Mouse (Mus musculus) CD8-positive naive resting alpha-beta T cell, adult 2 months (primary cell): ENCODE measurements around the gene Gjd3.
"Not testable (repeated sequence)": the region's sequence is repeated elsewhere in the genome, so short reads cannot be mapped to it uniquely, and the experiment has no call there.

Experiments used
- DNase-seq, 2 experiments: peaks; one replicate each; pipeline ENCODE4 v3.0.0; 2022; ENCODE audit warnings: low read depth in 2 of 2, low spot score in 2 of 2

Gjd3 gene

GRCm38 (mm10) chr11:98982773-98983133 is at the start of gene Gjd3:
TSS of gene Gjd3 (minus strand) at chr11:98983016.
- DNase-seq: no peak

DNA sequence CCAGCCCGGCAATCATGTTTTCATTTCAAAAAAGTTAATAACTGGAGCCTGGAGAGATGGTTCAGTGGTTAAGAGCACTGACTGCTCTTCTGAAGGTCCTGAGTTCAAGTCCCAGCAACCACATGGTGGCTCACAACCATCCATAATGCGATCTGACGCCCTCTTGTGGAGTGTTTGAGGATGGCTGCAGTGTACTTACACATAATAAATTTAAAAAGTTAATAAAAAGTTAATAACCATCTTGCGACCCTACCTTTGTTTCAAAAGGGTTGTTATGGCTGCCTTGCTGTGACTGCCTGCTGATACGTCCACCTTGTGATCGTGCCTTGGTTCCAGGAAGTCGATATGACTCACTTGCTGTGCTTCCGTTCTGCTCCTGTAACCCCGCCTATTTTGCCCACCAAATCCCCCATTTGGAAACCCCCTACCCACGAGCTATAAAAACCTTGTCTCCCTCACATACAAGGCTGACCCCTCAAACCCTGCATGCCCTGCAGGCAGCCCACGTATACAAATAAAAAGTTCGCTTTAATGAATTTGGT is 44.2 kb upstream of the Gjd3 start:
- no peak for DNase-seq

DNA sequence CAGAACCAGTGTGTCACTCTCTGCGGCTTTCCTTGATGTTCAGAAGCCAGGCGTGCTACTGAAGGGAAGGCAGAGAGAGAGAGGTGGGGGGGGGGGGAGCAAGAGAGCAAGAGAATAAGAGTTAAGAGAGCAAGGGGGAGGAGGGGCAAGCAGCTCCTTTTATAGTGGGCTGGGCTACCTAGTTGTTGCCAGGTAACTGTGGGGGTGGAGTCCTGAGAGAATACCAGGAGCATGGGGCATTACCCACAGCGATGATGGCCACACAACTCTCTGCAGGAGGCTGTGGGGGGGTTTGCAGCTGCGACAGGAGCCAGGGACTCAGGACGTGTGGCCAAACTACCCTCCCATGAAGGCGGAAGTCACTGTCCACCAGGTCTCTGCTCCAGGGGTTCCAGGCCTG is 43.1 kb upstream of the Gjd3 start:
- DNase-seq: no peak

DNA sequence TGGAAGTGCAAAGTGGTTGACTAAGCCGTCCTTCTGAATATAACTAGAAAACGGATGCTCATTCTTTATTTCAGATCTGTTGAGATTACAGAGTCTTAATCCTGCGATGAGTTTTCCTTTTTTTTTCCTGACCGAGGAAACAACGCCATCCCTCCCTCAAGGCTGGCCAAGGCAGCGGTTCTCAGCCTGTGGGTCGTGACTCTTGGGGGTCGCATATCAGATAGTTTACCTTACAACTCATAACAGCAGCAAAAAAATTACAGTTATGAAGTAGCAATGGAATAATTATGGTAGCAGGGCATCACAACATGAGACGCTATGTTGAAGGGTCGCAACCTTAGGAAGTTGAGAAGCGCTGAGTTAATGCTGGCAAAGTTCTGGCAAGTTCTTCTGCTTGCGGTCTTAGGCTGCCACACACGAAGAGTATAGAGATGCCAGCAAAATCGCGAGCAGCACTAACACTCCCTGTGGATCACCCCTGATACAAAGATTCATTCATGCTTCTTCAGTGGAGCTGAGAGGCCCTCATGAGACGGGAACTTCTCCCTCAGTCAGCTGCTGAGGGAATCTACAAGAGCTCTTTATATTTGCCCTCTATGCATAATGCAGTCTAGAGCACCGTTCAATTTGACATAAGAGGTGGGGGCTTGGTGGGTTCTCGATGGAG is 41.8 kb upstream of the Gjd3 start:
- DNase-seq: no peak

GRCm38 (mm10) chr11:99023500-99024467 is 41.0 kb upstream of the Gjd3 start, which contains the start of gene Top2a:
TSS of gene Top2a (minus strand) at chr11:99024189.
- DNase-seq: peak; percentile 97 to 99

GRCm38 (mm10) chr11:99023094-99023493 is 40.3 kb upstream of the Gjd3 start:
- no peak for DNase-seq

DNA sequence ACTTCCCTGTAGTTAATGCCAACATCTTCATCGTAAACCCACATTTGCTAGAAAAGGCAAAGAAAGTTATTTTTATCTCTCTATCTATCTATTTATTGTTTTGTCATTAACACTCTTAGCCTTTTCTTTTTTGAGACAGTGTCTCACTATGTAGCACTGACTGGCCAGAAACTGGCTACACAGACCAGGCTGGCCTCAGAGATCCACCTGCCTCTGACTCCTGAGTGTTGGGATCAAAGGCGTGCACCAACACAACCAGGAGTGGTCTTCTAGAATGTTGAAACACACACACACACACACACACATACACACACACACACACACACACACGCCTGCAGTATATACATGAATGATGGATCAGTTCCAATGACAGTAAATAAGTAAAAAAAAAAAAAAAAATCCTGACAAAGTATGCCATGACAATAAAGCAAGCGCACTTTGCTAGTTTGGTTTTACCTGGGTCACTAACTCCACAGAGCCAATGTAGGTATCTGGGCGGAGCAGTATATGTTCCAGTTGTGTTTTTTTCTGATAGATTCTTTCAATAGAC is 39.6 kb upstream of the Gjd3 start:
- DNase-seq: no peak

DNA sequence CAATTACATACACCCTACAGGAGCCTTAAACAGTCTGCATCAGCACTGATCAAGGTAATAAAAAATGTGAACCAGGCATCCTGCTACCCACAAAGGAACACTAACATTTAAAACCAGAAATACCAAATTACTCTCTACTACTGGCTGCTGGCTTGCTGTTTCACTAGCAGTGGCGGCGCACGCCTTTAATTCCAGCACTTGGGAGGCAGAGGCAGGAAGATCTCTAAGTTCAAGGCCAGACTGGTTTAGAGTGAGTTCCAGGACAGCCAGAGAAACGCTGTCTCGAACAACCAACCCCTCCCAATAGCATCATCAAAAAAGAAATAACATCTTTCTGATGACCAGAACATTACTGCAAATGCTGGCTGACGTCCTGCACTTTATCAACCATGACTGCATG is 37.0 kb upstream of the Gjd3 start:
- DNase-seq: no peak

GRCm38 (mm10) chr11:99013856-99014255 is 31.0 kb upstream of the Gjd3 start:
- no peak for DNase-seq

GRCm38 (mm10) chr11:99010706-99011105 is 27.9 kb upstream of the Gjd3 start:
- no peak for DNase-seq

DNA sequence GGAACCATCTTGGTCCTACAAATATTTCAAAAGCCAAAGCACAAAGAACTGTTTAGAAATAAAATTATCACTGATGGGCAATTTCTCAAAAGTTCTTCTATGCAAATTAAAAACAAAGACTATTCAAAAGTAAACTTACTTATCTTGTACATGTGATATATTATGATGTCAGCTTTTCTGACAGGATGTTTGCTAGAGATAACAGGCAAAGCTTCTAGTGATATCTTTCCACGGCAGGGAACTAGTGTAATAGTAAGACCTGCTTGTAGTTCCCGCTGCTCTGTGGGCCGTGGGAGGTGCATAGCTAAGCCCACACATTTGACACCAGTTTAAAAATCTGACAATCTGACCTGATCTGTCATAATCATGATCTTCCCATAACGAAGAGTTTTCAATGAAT is 27.3 kb upstream of the Gjd3 start:
- DNase-seq: no peak

DNA sequence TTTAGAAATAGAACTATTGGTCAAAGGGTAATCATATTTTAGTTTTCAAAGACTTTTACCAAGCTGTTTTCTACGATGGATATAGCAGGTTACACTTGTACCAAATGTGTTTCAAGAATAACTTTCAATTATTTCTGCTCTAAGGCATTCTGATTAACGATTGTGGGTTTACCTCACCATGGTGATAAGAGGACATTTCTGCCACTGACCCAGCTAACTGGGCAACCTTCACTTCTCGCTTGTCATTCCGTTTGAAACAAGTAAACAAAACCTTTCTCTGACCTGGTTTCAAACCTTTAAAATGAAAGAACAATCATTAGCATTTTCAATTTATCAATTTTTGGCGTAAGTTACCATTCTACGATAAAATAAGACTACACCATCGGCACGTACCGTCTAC is 24.0 kb upstream of the Gjd3 start:
- no peak for DNase-seq

GRCm38 (mm10) chr11:98999243-98999642 is 16.4 kb upstream of the Gjd3 start:
- no peak for DNase-seq

- no peak for DNase-seq
Observed at GRCm38 (mm10) chr11:98998776-98999175, 16.0 kb upstream of the Gjd3 start.

DNA sequence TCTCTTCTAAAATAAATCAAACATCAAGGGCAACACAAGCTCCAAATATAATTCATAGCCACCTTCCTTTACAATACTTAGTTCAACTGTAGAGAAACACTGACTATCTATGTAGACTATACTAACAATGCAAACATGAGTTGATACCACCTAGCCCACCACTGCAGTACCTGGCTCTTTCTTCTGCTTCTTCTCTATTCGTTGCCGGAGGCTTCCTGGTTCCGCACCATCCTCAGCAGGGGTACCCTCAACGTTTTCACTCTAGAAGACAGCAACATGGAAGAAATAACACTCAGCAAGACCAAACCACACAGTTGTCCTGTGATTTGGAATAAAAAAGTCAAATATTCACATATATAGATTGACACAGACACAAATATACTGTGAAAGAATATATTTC is 14.8 kb upstream of the Gjd3 start:
- DNase-seq: no peak

DNA sequence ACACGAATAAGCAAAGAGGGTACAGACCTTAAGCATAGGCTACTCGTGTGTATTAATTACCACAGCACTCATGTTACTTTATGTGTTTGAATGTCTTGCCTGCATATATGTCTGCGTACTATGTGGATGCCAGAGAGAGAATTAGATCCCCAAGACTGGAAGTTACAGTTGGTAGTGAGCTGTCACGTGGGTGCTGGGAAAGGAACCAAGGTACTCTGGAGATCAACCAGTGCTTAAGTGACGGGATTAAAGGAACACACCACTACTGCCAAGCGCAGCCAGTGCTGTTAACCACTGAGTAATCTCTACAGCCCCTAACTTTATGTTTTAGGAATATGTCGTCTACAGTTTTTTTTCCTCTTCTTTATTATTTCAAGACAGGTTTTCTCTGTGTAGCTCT is 13.2 kb upstream of the Gjd3 start:
- no peak for DNase-seq

DNA sequence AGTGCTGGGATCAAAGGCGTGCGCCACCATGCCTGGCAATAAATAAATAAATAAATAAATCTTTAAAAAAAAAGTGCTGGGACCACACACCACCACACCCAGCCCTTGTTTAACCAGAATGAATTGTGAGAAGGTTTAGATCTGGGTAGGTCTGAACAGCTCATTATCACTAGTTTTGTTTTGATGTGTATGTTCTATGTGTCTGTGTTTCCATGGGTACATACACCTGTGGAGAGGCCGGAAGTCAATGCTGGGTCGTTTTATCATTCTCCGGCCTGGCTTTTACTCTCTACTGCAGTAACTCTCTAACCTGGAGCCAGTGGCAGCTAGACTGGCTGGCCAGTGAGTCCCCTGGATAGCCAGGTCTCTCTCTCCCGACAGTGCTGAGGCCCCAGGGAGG is 8.1 kb upstream of the Gjd3 start:
- no peak for DNase-seq

- DNase-seq: not testable (repeated sequence)
Observed at GRCm38 (mm10) chr11:98988260-98988659, 5.4 kb upstream of the Gjd3 start.

- DNase-seq: no peak
Observed at GRCm38 (mm10) chr11:98985542-98985941, 2.7 kb upstream of the Gjd3 start.

DNA sequence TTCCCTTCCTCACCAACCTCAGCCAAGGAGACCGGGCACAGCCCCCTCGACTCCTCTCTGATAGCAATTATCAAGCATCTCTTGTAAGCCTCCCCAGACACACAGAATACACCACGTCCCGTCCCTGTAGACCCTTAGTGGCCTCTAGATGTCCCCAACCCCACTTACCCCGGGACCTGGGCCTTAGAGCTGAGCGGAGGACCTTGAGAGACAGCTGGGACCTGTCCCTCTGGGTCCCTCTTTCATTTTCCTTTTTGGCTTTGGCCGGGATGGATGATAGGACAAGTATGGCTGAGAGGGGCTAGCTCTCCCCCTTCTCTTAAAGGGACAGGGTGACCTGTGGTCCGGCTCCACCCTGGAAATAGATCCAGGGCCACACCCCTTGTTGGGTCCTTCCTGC is 735 bp upstream of the Gjd3 start:
- DNase-seq: no peak

- peak in 1 of 2 experiments; percentile 54 for DNase-seq
Observed at GRCm38 (mm10) chr11:98981997-98982772, 631 bp downstream of the Gjd3 start.
